Mouse (Mus musculus) midbrain, embryonic 14.5 days (tissue): ENCODE data around the gene Ccdc130. TPM values are rescaled to one million over a fixed set of nuclear protein-coding genes. Genes with fewer than 3 reads are reported as not detected.

Source experiments
- ATAC-seq: fragments of 200-750 bp; cut with Nextera tagmentation; 2 replicates; pipeline ENCODE4 v1.8.0; 2017; ENCODE audit warnings: moderate number of reproducible peaks, moderate library complexity; ENCODE audit not compliant: low FRiP score, low TSS enrichment
- DNase-seq: peaks from one replicate; pipeline ENCODE4 v3.0.0-alpha.2; 2015
- H3K27ac ChIP-seq: fragments of 300-500 bp; sonication (generic); replicated peaks from 2 replicates; pipeline ENCODE4 v1.5.1; 2014; ENCODE audit warnings: mild to moderate bottlenecking, low read depth, low read length, moderate library complexity
- H3K27me3 ChIP-seq: fragments of 300-500 bp; sonication (generic); 2 replicates; pipeline ENCODE4 v1.6.1; 2014; ENCODE audit warnings: low read length, control low read depth, mixed read lengths; ENCODE audit not compliant: control insufficient read depth, insufficient read depth
- H3K36me3 ChIP-seq: fragments of 300-500 bp; sonication (generic); 2 replicates; pipeline ENCODE4 v1.6.1; 2014; ENCODE audit warnings: low read length, control low read depth; ENCODE audit not compliant: control insufficient read depth, insufficient read depth
- H3K4me1 ChIP-seq: fragments of 300-500 bp; sonication (generic); 2 replicates; pipeline ENCODE4 v1.6.1; 2014; ENCODE audit warnings: mild to moderate bottlenecking, antibody characterized with exemption, low read length, control low read depth; ENCODE audit not compliant: control insufficient read depth, insufficient read depth
- H3K4me2 ChIP-seq: fragments of 300-500 bp; sonication (generic); 2 replicates; pipeline ENCODE4 v1.6.1; 2014; ENCODE audit warnings: mild to moderate bottlenecking, low read length, moderate library complexity
- H3K4me3 ChIP-seq: fragments of 300-500 bp; sonication (generic); replicated peaks from 2 replicates; pipeline ENCODE4 v1.5.1; 2014; ENCODE audit warnings: low read depth, low read length
- H3K9ac ChIP-seq: fragments of 300-500 bp; sonication (generic); replicated peaks from 2 replicates; pipeline ENCODE4 v1.6.1; 2014; ENCODE audit warnings: mild to moderate bottlenecking, low read length, moderate library complexity
- H3K9me3 ChIP-seq: fragments of 300-500 bp; sonication (generic); 2 replicates; pipeline ENCODE4 v1.6.1; 2016; ENCODE audit warnings: low read length, control low read depth, mixed read lengths; ENCODE audit not compliant: control insufficient read depth
- WGBS: fragments of 180-500 bp; shearing (Covaris S2); extraction: QIAGEN DNeasy Blood & Tissue Kit; methylation state at CpG from one replicate; pipeline ENCODE4 v1.1.7; 2014; 5-methylcytosine and 5-hydroxymethylcytosine counted together
- polyA plus RNA-seq: library from polyadenylated mRNA; unstranded; fragments of >200 nt; fragmentation: Nextera tagmentation; extraction: Ambion mirVana; gene quantifications from 2 replicates; pipeline ENCODE4 v1.2.1, GENCODE M21; 2014

Gene Ccdc130
- polyA plus RNA-seq, 1 experiment from 2014 or later, result 25.5 TPM

- H3K27ac ChIP-seq, result no peak overlapping the region
- H3K4me2 ChIP-seq, result no peak overlapping the region
- peaks cover 90% of the 10 kb centered on the region for H3K36me3 ChIP-seq
- H3K4me3 ChIP-seq, result no peak overlapping the region
- no peak overlapping the region for H3K9ac ChIP-seq
- no peak for ATAC-seq
- 75% methylated on average over 17 of the region's 17 CpGs for WGBS
- peaks cover 12% of the 10 kb centered on the region for H3K4me1 ChIP-seq
- H3K27me3 ChIP-seq, result no peaks in the 10 kb centered on the region
- DNase-seq, result peak; percentile 15
- no peaks in the 10 kb centered on the region for H3K9me3 ChIP-seq
These were observed 39.4 kb downstream of the Ccdc130 start for GRCm38 (mm10) chr8:84230735-84231134.

GRCm38 (mm10) chr8:84223322-84224029 is 46.7 kb downstream of the Ccdc130 start:
- Histone ChIP-seq H3K4me3 (no peak overlapping the region), H3K9me3 (no peaks in the 10 kb centered on the region), H3K27me3 (no peaks in the 10 kb centered on the region), H3K4me2 (no peak overlapping the region), H3K4me1 (no peaks in the 10 kb centered on the region), H3K36me3 (peaks cover 97% of the 10 kb centered on the region), H3K27ac (no peak overlapping the region), H3K9ac (no peak overlapping the region)
- no peak for ATAC-seq
- 80% methylated on average over 21 of the region's 21 CpGs for WGBS
- DNase-seq, result no peak

- 97% methylated on average over 9 of the region's 9 CpGs for WGBS
- no peaks in the 10 kb centered on the region for H3K9me3 ChIP-seq
- H3K4me3 ChIP-seq, result no peak overlapping the region
- H3K4me2 ChIP-seq, result no peak overlapping the region
- no peaks in the 10 kb centered on the region for H3K4me1 ChIP-seq
- no peaks in the 10 kb centered on the region for H3K27me3 ChIP-seq
- ATAC-seq (no peak), DNase-seq (no peak)
- no peak overlapping the region for H3K27ac ChIP-seq
- peaks cover 97% of the 10 kb centered on the region for H3K36me3 ChIP-seq
- no peak overlapping the region for H3K9ac ChIP-seq
These were observed 47.5 kb downstream of the Ccdc130 start for GRCm38 (mm10) chr8:84222566-84223165.

GRCm38 (mm10) chr8:84220105-84220504 is 50.1 kb downstream of the Ccdc130 start:
- ATAC-seq (no peak), DNase-seq (no peak)
- Histone ChIP-seq H3K27me3 (no peaks in the 10 kb centered on the region), H3K4me3 (no peak overlapping the region), H3K36me3 (peaks cover 97% of the 10 kb centered on the region), H3K27ac (no peak overlapping the region), H3K4me1 (no peaks in the 10 kb centered on the region), H3K9ac (no peak overlapping the region), H3K4me2 (no peak overlapping the region), H3K9me3 (no peaks in the 10 kb centered on the region)
- WGBS, result 88% methylated on average over 7 of the region's 7 CpGs

- Histone ChIP-seq H3K27me3 (no peaks in the 10 kb centered on the region), H3K27ac (no peak overlapping the region), H3K4me3 (no peak overlapping the region), H3K9ac (no peak overlapping the region), H3K36me3 (peaks cover 94% of the 10 kb centered on the region), H3K9me3 (no peaks in the 10 kb centered on the region), H3K4me1 (no peaks in the 10 kb centered on the region), H3K4me2 (no peak overlapping the region)
- DNase-seq (no peak), ATAC-seq (no peak)
- WGBS, result 95% methylated on average over 5 of the region's 5 CpGs
These were observed 52.0 kb downstream of the Ccdc130 start for GRCm38 (mm10) chr8:84218143-84218542.

GRCm38 (mm10) chr8:84217206-84217605 is 53.0 kb downstream of the Ccdc130 start:
- Histone ChIP-seq H3K4me2 (no peak overlapping the region), H3K27ac (no peak overlapping the region), H3K9ac (no peak overlapping the region), H3K4me1 (no peaks in the 10 kb centered on the region), H3K36me3 (peaks cover 94% of the 10 kb centered on the region), H3K27me3 (no peaks in the 10 kb centered on the region), H3K4me3 (no peak overlapping the region), H3K9me3 (no peaks in the 10 kb centered on the region)
- WGBS, result 97% methylated on average over 11 of the region's 11 CpGs
- ATAC-seq (no peak), DNase-seq (no peak)

GRCm38 (mm10) chr8:84213277-84213676 is 56.9 kb downstream of the Ccdc130 start:
- H3K4me2 ChIP-seq, result no peak overlapping the region
- peaks cover 82% of the 10 kb centered on the region for H3K36me3 ChIP-seq
- 90% methylated on average over 4 of the region's 4 CpGs for WGBS
- H3K27me3 ChIP-seq, result no peaks in the 10 kb centered on the region
- ATAC-seq, result no peak
- H3K9ac ChIP-seq, result no peak overlapping the region
- no peak for DNase-seq
- H3K4me3 ChIP-seq, result no peak overlapping the region
- H3K4me1 ChIP-seq, result peaks cover 5% of the 10 kb centered on the region; the same call in 1 of the 2 replicates
- H3K9me3 ChIP-seq, result no peaks in the 10 kb centered on the region
- H3K27ac ChIP-seq, result no peak overlapping the region

GRCm38 (mm10) chr8:84211881-84212563 is 58.2 kb downstream of the Ccdc130 start:
- Histone ChIP-seq H3K27ac (no peak overlapping the region), H3K4me3 (no peak overlapping the region), H3K27me3 (no peaks in the 10 kb centered on the region), H3K9me3 (no peaks in the 10 kb centered on the region), H3K36me3 (peaks cover 69% of the 10 kb centered on the region), H3K9ac (no peak overlapping the region), H3K4me2 (no peak overlapping the region), H3K4me1 (peaks cover 5% of the 10 kb centered on the region; the same call in 1 of the 2 replicates)
- no peak for ATAC-seq
- DNase-seq, result no peak
- WGBS, result 92% methylated on average over 31 of the region's 31 CpGs
